Mouse (Mus musculus): Measurements from ENCODE around the gene Pdxp. TPM values are rescaled to one million over a fixed set of nuclear protein-coding genes. Genes with fewer than 3 reads are reported as not detected.

Pdxp gene
- 17.9 and 21.9 TPM in 2 replicates for polyA plus RNA-seq (2014; fragmentation: Nextera tagmentation; extraction: Ambion mirVana)

DNA sequence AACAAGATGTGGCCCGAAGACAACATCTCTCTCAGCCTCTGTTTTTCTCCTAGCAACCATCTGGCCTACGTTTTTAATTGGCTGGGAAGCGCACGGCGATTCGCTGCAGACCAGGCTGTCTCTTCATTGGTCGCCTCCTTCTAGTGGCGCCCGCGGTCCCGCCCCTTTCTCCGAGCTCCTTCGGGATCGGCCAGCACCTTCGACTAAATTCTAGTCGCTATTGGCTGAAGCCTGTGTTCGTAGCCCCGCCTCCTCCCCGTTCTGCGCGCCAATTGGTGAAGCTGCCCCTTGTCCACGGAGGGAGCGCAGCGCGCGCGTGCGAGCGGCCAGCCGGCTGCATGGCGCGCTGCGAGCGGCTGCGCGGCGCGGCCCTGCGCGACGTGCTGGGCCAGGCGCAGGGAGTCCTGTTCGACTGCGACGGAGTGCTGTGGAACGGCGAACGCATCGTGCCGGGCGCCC, at the start of gene Pdxp:
TSS of gene Pdxp (plus strand) at position 288 of the 459 bp plus-strand sequence.
- peak within 1 kb of the TSS; percentile 89 for H3K27ac ChIP-seq (ENCODE audit: low read depth)
- H3K9ac ChIP-seq: peak within 1 kb of the TSS; percentile 72
- TF ChIP-seq CTCF (IDR thresholded peaks at IDR 0.05; ENCODE audit: low read depth): no peak
- ATAC-seq (ENCODE audit: insufficient read depth) (peak; percentile 94), DNase-seq (peak; percentile 99)
- H3K4me1 ChIP-seq (ENCODE audit: insufficient read depth): peaks cover 11% of the 10 kb centered on the region; the same call in 1 of the 2 replicates
- no peaks in the 10 kb centered on the region for H3K9me3 ChIP-seq (ENCODE audit: low read depth, low read length)
- peak within 1 kb of the TSS; percentile 73 for H3K4me3 ChIP-seq (ENCODE audit: low read depth, low read length)
- H3K36me3 ChIP-seq (ENCODE audit: insufficient read depth): peaks cover 48% of the 10 kb centered on the region
- no peaks in the 10 kb centered on the region for H3K27me3 ChIP-seq (ENCODE audit: insufficient read depth, low read length)
- H3K4me2 ChIP-seq: peak within 1 kb of the TSS; percentile 99
- WGBS: under 1% methylated on average over 51 of the region's 51 CpGs

DNA sequence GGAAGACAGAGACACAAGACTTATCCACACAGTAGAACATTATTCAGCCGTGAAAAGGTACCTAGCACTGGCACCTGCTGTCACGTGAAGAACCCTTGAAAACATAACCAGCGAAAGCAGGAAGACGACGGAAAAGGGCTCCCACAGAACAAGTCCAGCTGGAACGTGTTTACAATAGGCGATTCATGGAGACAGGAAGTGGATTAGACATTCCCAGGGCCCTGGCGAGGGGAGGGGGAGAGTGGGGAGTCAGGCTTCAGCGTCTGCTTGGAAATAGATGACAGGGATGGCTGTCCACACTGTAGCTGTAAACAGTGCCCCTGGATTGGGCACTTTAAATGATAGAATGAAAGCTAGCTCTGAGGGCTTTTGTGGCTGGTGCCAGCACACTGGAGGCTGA, 45.3 kb upstream of the Pdxp start:
- no peak overlapping the region for H3K9ac ChIP-seq
- DNase-seq: peak; percentile 91
- H3K4me3 ChIP-seq (ENCODE audit: low read depth, low read length): no peak overlapping the region
- H3K36me3 ChIP-seq (ENCODE audit: insufficient read depth): no peaks in the 10 kb centered on the region
- no peaks in the 10 kb centered on the region for H3K27me3 ChIP-seq (ENCODE audit: insufficient read depth, low read length)
- ATAC-seq (ENCODE audit: insufficient read depth): peak; percentile 91
- no peak for TF ChIP-seq CTCF (IDR thresholded peaks at IDR 0.05; ENCODE audit: low read depth)
- no peaks in the 10 kb centered on the region for H3K9me3 ChIP-seq (ENCODE audit: low read depth, low read length)
- peak overlapping the region; percentile 38 for H3K4me2 ChIP-seq
- peaks cover 9% of the 10 kb centered on the region for H3K4me1 ChIP-seq (ENCODE audit: insufficient read depth)
- 5% methylated on average over 9 of the region's 9 CpGs for WGBS
- H3K27ac ChIP-seq (ENCODE audit: low read depth): peak overlapping the region; percentile 94

DNA sequence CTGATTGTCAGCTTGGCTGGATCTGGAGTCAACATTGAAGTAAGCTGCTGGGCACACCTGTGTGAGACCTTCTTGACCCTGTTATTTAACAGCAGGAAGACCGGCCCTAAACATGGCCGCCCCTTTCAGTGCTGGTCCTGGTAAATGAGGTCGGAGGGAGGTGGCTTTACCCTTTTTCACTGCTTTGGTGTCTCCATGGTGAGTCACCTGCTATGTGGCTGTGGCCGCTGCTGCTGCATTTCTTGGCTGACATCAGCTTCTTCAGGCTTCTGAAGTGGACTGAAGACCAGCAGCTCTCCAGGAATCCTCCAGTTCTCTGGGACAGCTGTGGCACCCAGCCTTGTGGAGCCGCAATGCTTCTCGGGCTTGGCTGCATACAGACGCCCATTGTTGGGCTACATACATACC, 44.9 kb upstream of the Pdxp start:
- DNase-seq: peak; percentile 64
- H3K4me1 ChIP-seq (ENCODE audit: insufficient read depth): peaks cover 9% of the 10 kb centered on the region
- H3K36me3 ChIP-seq (ENCODE audit: insufficient read depth): no peaks in the 10 kb centered on the region
- H3K27ac ChIP-seq (ENCODE audit: low read depth): peak overlapping the region; percentile 94
- 30% methylated on average over 7 of the region's 7 CpGs for WGBS
- H3K9ac ChIP-seq: no peak overlapping the region
- no peak overlapping the region for H3K4me3 ChIP-seq (ENCODE audit: low read depth, low read length)
- ATAC-seq (ENCODE audit: insufficient read depth): peak; percentile 55
- no peak for TF ChIP-seq CTCF (IDR thresholded peaks at IDR 0.05; ENCODE audit: low read depth)
- H3K4me2 ChIP-seq: peak overlapping the region; percentile 38
- H3K9me3 ChIP-seq (ENCODE audit: low read depth, low read length): no peaks in the 10 kb centered on the region
- no peaks in the 10 kb centered on the region for H3K27me3 ChIP-seq (ENCODE audit: insufficient read depth, low read length)

DNA sequence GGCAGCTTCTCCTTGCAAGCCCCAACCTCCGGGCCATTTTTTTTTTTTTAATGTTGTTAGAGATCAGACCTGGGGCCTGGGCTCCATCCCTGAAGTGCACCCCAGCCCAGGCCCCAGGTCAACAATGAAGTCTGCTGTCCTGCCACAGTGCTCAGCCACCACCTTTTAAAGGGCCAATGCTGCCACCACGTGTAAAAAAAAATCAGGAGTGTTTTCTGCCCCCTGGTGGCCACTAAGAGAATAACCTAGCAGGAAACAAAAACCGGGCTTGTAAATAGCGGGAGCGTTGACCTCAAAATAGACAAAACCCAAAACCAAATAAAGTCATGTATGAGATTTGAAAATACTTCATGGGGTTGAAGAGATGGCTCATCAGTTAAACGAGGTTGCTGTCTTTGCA, 43.9 kb upstream of the Pdxp start:
- 32% methylated on average over 6 of the region's 6 CpGs for WGBS
- peak; percentile 82 for TF ChIP-seq CTCF (IDR thresholded peaks at IDR 0.05; ENCODE audit: low read depth)
- Histone ChIP-seq H3K9me3 (ENCODE audit: low read depth, low read length) (no peaks in the 10 kb centered on the region), H3K27me3 (ENCODE audit: insufficient read depth, low read length) (no peaks in the 10 kb centered on the region), H3K4me1 (ENCODE audit: insufficient read depth) (peaks cover 9% of the 10 kb centered on the region), H3K4me2 (no peak overlapping the region), H3K4me3 (ENCODE audit: low read depth, low read length) (no peak overlapping the region), H3K27ac (ENCODE audit: low read depth) (peak overlapping the region; percentile 94; the same call in 1 of the 2 replicates), H3K9ac (no peak overlapping the region), H3K36me3 (ENCODE audit: insufficient read depth) (no peaks in the 10 kb centered on the region)
- no peak for ATAC-seq (ENCODE audit: insufficient read depth)
- peak; percentile 85 for DNase-seq

DNA sequence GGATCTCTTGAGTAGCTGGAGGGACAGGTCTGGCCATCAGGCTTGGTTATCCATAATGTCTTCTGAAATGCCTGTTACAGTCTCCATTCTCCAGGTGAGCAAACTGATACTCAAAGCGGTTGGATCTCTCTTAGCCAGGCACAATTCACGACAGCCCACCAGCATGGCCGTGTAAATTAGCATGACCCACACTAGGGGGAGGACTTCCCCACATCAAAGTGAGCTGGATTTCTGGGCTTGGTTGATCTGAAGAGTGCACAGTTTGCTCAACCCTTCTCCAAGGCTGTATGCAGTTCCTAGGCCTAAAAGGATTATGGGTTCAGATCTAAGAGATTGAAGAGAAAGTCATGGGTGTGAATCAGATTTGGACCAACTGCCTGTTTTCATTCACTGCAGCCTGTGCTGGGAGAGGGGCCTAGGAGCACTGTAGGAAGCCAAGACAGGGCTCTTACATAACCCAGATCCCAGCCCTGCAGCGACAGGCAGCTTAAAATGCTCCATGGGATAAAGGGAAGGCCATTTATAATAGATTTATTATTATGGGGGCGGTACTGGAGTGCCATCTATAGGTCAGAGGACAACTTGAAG, 41.6 kb upstream of the Pdxp start:
- Histone ChIP-seq H3K27me3 (ENCODE audit: insufficient read depth, low read length) (no peaks in the 10 kb centered on the region), H3K36me3 (ENCODE audit: insufficient read depth) (no peaks in the 10 kb centered on the region), H3K4me1 (ENCODE audit: insufficient read depth) (peaks cover 9% of the 10 kb centered on the region), H3K4me2 (no peak overlapping the region), H3K27ac (ENCODE audit: low read depth) (no peak overlapping the region), H3K4me3 (ENCODE audit: low read depth, low read length) (no peak overlapping the region), H3K9me3 (ENCODE audit: low read depth, low read length) (no peaks in the 10 kb centered on the region), H3K9ac (no peak overlapping the region)
- 33% methylated on average over 5 of the region's 5 CpGs for WGBS
- peak; percentile 47 for TF ChIP-seq CTCF (IDR thresholded peaks at IDR 0.05; ENCODE audit: low read depth)
- DNase-seq (no peak), ATAC-seq (ENCODE audit: insufficient read depth) (no peak)

DNA sequence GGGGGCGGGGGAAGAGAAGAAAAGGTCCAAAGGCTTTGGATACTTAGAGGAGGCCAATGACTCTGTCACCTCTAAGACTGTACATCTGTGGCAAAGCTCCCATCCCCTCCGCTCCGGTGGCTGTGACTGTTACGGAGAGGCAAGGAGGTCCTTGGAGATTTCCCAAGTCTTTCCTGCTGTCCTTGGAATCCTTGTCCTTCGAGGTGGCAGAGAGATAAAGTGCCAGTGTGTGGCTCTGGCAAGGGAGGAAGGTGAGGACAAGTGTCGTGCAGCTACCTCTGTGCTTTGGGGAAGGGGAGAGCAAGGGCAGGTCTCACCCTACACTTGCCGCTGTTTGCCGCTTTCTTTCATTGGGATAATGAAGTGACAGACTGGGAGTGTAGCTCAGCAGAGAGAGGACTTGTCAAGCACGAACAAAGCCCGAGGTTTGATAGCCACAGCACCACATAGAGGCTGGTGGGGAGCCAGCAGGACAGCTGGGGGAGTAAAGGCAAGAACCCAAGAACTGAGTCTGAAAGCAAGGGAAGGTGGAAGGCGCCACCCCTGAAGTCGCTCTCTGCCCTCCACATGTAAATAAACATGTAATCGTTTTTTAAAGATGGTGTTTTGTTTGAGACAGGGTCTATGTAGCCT, 39.8 kb upstream of the Pdxp start:
- DNase-seq (peak; percentile 56), ATAC-seq (ENCODE audit: insufficient read depth) (no peak)
- no peaks in the 10 kb centered on the region for H3K27me3 ChIP-seq (ENCODE audit: insufficient read depth, low read length)
- no peaks in the 10 kb centered on the region for H3K36me3 ChIP-seq (ENCODE audit: insufficient read depth)
- no peaks in the 10 kb centered on the region for H3K9me3 ChIP-seq (ENCODE audit: low read depth, low read length)
- H3K4me2 ChIP-seq: peak overlapping the region; percentile 12; the same call in 1 of the 2 replicates
- H3K9ac ChIP-seq: no peak overlapping the region
- peaks cover 2% of the 10 kb centered on the region for H3K4me1 ChIP-seq (ENCODE audit: insufficient read depth)
- H3K27ac ChIP-seq (ENCODE audit: low read depth): no peak overlapping the region
- WGBS: 41% methylated on average over 13 of the region's 13 CpGs
- H3K4me3 ChIP-seq (ENCODE audit: low read depth, low read length): no peak overlapping the region
- TF ChIP-seq CTCF (IDR thresholded peaks at IDR 0.05; ENCODE audit: low read depth): peak; percentile 18; the same call in 1 of the 2 replicates

DNA sequence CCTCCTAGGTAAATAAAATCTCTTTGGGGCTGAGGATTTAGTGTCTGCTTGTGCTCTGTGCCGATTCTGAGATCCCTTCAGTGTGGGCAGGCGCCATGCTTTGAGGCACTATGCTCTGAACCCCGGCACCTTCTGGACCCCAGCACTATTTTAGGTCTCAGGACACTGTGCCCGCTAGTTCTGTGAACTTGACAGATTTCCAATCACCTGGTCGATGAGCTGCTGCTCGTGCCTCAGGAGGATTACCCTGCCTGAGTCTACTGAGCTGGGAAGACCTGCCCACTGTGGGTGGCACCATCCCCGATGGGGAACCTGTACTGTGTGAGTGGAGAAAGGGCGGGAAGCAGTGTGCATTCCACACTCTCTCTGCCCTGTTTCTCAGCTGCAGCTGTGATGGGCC, 38.7 kb upstream of the Pdxp start:
- H3K4me1 ChIP-seq (ENCODE audit: insufficient read depth): peaks cover 6% of the 10 kb centered on the region; the same call in 1 of the 2 replicates
- no peak for TF ChIP-seq CTCF (IDR thresholded peaks at IDR 0.05; ENCODE audit: low read depth)
- no peaks in the 10 kb centered on the region for H3K27me3 ChIP-seq (ENCODE audit: insufficient read depth, low read length)
- no peaks in the 10 kb centered on the region for H3K9me3 ChIP-seq (ENCODE audit: low read depth, low read length)
- WGBS: 68% methylated on average over 8 of the region's 8 CpGs
- H3K4me2 ChIP-seq: no peak overlapping the region
- H3K9ac ChIP-seq: no peak overlapping the region
- no peak overlapping the region for H3K4me3 ChIP-seq (ENCODE audit: low read depth, low read length)
- peak overlapping the region; percentile 99 for H3K27ac ChIP-seq (ENCODE audit: low read depth)
- H3K36me3 ChIP-seq (ENCODE audit: insufficient read depth): peaks cover 3% of the 10 kb centered on the region; the same call in 1 of the 2 replicates
- DNase-seq (no peak), ATAC-seq (ENCODE audit: insufficient read depth) (no peak)
